Mouse (Mus musculus) liver, embryonic 11.5 days (tissue): ENCODE results near the gene Ugt1a1. TPM values are rescaled to one million over a fixed set of nuclear protein-coding genes. Genes with fewer than 3 reads are reported as not detected.

Experiments used
- ATAC-seq: fragments of 200-750 bp; cut with Nextera tagmentation; replicated peaks from 2 replicates; pipeline ENCODE4 v1.8.0; 2017; ENCODE audit warnings: moderate number of reproducible peaks, mild to moderate bottlenecking, moderate TSS enrichment, moderate library complexity; ENCODE audit not compliant: low FRiP score
- DNase-seq: peaks from one replicate; pipeline ENCODE4 v3.0.0-alpha.2; 2017; ENCODE audit warnings: low spot score
- H3K27ac ChIP-seq: fragments of 300-500 bp; sonication (generic); 2 replicates; pipeline ENCODE4 v1.5.1; 2014; ENCODE audit warnings: mild to moderate bottlenecking, low read depth, low read length, control low read depth
- H3K27me3 ChIP-seq: fragments of 300-500 bp; sonication (generic); replicated peaks from 2 replicates; pipeline ENCODE4 v1.6.1; 2014; ENCODE audit warnings: low read length, mixed read lengths; ENCODE audit not compliant: control insufficient read depth, insufficient read depth
- H3K36me3 ChIP-seq: fragments of 300-500 bp; sonication (generic); 2 replicates; pipeline ENCODE4 v1.6.1; 2014; ENCODE audit warnings: mild to moderate bottlenecking, low read length, moderate library complexity, mixed read lengths; ENCODE audit not compliant: control insufficient read depth, insufficient read depth
- H3K4me1 ChIP-seq: fragments of 300-500 bp; sonication (generic); replicated peaks from 2 replicates; pipeline ENCODE4 v1.6.1; 2014; ENCODE audit warnings: low read length, mixed read lengths; ENCODE audit not compliant: control insufficient read depth, insufficient read depth
- H3K4me2 ChIP-seq: fragments of 300-500 bp; sonication (generic); 2 replicates; pipeline ENCODE4 v1.6.1; 2014; ENCODE audit warnings: mild to moderate bottlenecking, control low read depth, moderate library complexity
- H3K4me3 ChIP-seq: fragments of 300-500 bp; sonication (generic); 2 replicates; pipeline ENCODE4 v1.5.1; 2014; ENCODE audit warnings: low read depth, low read length, control low read depth
- H3K9ac ChIP-seq: fragments of 300-500 bp; sonication (generic); 2 replicates; pipeline ENCODE4 v1.6.1; 2014; ENCODE audit warnings: low read depth, low read length, control low read depth
- H3K9me3 ChIP-seq: fragments of 300-500 bp; sonication (generic); 2 replicates; pipeline ENCODE4 v1.6.1; 2016; ENCODE audit warnings: low read length, inconsistent platforms, mixed read lengths; ENCODE audit not compliant: control insufficient read depth
- WGBS: fragments of 180-500 bp; shearing (Covaris S2); extraction: QIAGEN DNeasy Blood & Tissue Kit; methylation state at CpG from one replicate; pipeline ENCODE4 v1.1.7; 2014; 5-methylcytosine and 5-hydroxymethylcytosine counted together
- polyA plus RNA-seq: library from polyadenylated mRNA; unstranded; fragments of >200 nt; fragmentation: Nextera tagmentation; extraction: Ambion mirVana; gene quantifications from 2 replicates; pipeline ENCODE4 v1.2.1, GENCODE M21; 2014

Ugt1a1 gene
- polyA plus RNA-seq, 1 experiment from 2014 or later: not detected

DNA sequence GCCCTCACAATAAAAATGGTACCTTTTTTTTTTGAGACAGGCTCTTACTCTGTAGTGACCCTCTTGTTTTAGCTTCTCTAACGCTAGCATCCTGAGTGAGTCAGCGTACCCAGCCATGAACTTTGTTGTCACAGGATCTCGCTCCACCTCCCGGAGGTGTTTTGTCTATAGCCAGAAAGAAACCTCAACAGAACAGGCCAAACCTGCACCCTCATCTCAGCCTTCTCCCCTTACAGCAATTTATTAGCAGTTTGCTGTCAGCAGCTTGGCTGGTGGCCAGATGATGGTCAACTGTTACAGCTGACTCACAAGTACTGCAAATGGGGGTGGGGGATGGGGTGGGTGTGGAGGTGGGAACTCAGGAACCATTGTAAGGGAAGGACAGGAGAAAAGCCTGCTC, 50.5 kb downstream of the Ugt1a1 start:
- Histone ChIP-seq H3K4me2 (no peak overlapping the region), H3K27ac (no peak overlapping the region), H3K27me3 (no peaks in the 10 kb centered on the region), H3K9ac (no peak overlapping the region), H3K9me3 (peaks cover 23% of the 10 kb centered on the region), H3K4me3 (no peak overlapping the region), H3K36me3 (peaks cover 67% of the 10 kb centered on the region), H3K4me1 (peaks cover 35% of the 10 kb centered on the region)
- 80% methylated on average over 4 of the region's 4 CpGs for WGBS
- no peak for DNase-seq
- ATAC-seq: no peak

DNA sequence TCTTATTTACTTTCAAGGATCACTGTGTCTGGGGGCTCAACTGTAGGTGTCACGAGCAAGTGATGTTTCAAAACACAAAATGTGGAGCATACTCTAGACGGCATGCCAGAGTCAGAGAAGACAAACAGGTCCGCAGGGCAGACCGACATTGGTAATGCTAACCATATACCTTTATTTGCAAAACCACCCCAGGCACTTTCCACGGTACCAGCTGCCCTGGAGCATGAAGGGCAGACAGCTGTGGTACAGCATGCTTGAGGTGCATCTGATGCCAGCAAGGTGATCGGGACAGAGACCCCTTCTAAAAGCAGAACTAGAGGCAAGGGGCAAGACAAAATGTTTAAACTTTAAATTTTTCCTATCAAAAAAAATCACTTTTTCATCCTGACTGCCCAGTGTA, 51.2 kb downstream of the Ugt1a1 start:
- Histone ChIP-seq H3K9me3 (peaks cover 22% of the 10 kb centered on the region), H3K4me2 (no peak overlapping the region), H3K9ac (no peak overlapping the region), H3K36me3 (peaks cover 74% of the 10 kb centered on the region), H3K4me1 (peaks cover 35% of the 10 kb centered on the region), H3K27ac (no peak overlapping the region), H3K4me3 (no peak overlapping the region), H3K27me3 (no peaks in the 10 kb centered on the region)
- no peak for DNase-seq
- WGBS: 74% methylated on average over 6 of the region's 6 CpGs
- ATAC-seq: no peak

- Histone ChIP-seq H3K4me1 (peaks cover 35% of the 10 kb centered on the region), H3K9me3 (peaks cover 21% of the 10 kb centered on the region), H3K9ac (no peak overlapping the region), H3K4me2 (no peak overlapping the region), H3K4me3 (no peak overlapping the region), H3K27ac (no peak overlapping the region), H3K36me3 (peaks cover 82% of the 10 kb centered on the region), H3K27me3 (no peaks in the 10 kb centered on the region)
- 89% methylated on average over 5 of the region's 5 CpGs for WGBS
- ATAC-seq (no peak), DNase-seq (no peak)
Observed at GRCm38 (mm10) chr1:88263778-88264177, 52.0 kb downstream of the Ugt1a1 start.

DNA sequence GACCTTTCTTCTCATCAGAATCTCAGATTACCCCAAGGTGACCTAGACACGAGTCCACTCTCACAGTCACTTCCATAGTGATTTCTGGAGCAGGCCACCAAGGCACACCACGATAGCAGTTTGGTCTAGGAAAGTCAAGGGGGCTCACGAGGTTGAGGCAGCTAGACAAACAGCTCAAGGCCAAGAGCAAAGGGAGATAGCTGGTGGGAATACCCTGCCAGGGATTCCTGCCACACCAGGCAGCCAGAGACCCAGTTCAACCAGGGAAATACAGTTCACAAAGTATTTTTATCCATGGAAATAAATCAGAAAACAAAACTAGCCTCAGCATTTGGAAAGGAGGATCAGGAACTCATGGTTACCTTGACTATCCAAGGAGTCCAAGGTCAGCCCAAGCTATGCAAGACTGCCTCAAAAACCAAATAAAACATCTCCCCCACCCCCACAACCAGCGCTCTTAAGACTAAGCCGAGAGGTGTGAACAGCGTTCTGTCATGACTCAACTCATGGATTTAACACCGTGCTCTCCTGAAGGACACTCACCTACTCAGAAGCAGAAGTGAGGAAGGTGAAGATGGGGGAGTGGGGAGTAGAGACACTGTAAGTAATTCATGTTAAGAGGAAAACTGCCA, 52.6 kb downstream of the Ugt1a1 start:
- ATAC-seq (no peak), DNase-seq (no peak)
- Histone ChIP-seq H3K27ac (no peak overlapping the region), H3K4me3 (no peak overlapping the region), H3K9ac (no peak overlapping the region), H3K4me2 (no peak overlapping the region), H3K36me3 (peaks cover 88% of the 10 kb centered on the region), H3K4me1 (peaks cover 32% of the 10 kb centered on the region), H3K9me3 (peaks cover 21% of the 10 kb centered on the region), H3K27me3 (no peaks in the 10 kb centered on the region)
- WGBS: 86% methylated on average over 7 of the region's 7 CpGs

DNA sequence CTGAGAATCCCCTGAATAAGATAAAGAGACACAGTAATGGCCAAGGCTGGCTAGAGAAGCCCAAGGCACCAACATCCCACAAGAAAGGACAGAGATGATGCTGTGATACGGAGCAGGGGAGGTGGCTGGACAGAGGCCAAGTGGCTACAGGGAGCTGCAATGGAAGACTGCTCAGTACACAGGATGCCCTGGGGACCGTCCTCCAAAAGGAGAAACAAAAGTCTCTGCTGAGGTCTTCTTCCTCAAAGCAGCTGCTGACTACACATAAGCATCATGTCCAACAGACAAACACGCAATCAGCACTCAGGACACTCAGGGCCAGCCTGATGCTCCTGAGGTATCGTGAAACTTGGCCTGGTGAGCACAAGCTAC, 53.1 kb downstream of the Ugt1a1 start:
- H3K4me1 ChIP-seq: peaks cover 27% of the 10 kb centered on the region
- H3K4me2 ChIP-seq: no peak overlapping the region
- no peak overlapping the region for H3K27ac ChIP-seq
- H3K9ac ChIP-seq: no peak overlapping the region
- ATAC-seq: no peak
- no peaks in the 10 kb centered on the region for H3K27me3 ChIP-seq
- H3K4me3 ChIP-seq: no peak overlapping the region
- peaks cover 93% of the 10 kb centered on the region for H3K36me3 ChIP-seq
- 75% methylated on average over 4 of the region's 4 CpGs for WGBS
- peaks cover 21% of the 10 kb centered on the region for H3K9me3 ChIP-seq
- no peak for DNase-seq

- ATAC-seq: no peak
- WGBS: 89% methylated on average over 13 of the region's 13 CpGs
- Histone ChIP-seq H3K9ac (no peak overlapping the region), H3K4me1 (peaks cover 14% of the 10 kb centered on the region), H3K27me3 (no peaks in the 10 kb centered on the region), H3K4me3 (no peak overlapping the region), H3K4me2 (no peak overlapping the region), H3K36me3 (peaks cover 90% of the 10 kb centered on the region), H3K27ac (no peak overlapping the region), H3K9me3 (peaks cover 16% of the 10 kb centered on the region)
- DNase-seq: no peak
Observed at GRCm38 (mm10) chr1:88266123-88266522, 54.4 kb downstream of the Ugt1a1 start.

DNA sequence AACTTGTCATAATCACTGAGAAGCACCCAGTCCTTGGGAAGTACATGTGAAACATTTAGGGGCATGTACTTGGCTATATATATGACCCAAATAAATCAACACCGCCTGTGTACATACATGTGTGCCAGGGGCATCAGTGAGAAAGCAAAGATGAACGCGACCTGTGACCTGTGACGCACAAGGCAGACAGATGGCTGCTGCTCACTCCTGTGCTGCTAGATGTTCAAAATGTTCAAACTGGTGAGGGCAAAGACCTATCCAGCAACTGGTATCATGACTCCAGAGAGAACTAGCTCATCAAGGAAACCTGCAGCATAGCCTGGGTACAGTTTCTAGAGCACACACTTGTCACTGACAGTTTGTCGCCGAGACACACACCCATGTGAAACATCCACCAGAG, 55.7 kb downstream of the Ugt1a1 start:
- DNase-seq: no peak
- Histone ChIP-seq H3K9ac (no peak overlapping the region), H3K4me2 (no peak overlapping the region), H3K27ac (no peak overlapping the region), H3K9me3 (peaks cover 11% of the 10 kb centered on the region), H3K4me1 (peaks cover 2% of the 10 kb centered on the region; the same call in 1 of the 2 replicates), H3K4me3 (no peak overlapping the region), H3K36me3 (peaks cover 90% of the 10 kb centered on the region), H3K27me3 (no peaks in the 10 kb centered on the region)
- 94% methylated on average over 6 of the region's 6 CpGs for WGBS
- ATAC-seq: no peak; the same call in 1 of the 2 replicates

DNA sequence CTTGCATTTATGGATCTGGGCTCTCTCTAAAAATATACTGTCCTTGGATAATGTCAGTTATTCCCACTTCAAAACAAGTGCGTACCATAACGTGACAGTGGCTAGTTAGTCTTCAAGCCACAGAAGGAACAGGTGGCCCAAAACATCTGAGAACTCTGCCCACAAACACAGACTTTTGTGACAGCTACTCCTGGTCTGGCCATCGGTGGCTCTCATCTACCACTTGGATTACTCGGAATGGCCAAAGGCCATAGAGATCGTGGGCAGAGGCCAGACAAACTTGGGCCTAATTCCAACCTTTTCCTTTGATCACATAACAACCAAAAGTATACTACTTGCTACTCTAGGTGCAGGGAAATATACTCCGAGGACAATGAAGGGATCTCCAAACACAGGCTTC, 56.3 kb downstream of the Ugt1a1 start:
- ATAC-seq (no peak), DNase-seq (no peak)
- H3K9ac ChIP-seq: no peak overlapping the region
- H3K4me3 ChIP-seq: no peak overlapping the region
- H3K36me3 ChIP-seq: peaks cover 90% of the 10 kb centered on the region
- no peaks in the 10 kb centered on the region for H3K27me3 ChIP-seq
- 83% methylated on average over 6 of the region's 6 CpGs for WGBS
- peaks cover 11% of the 10 kb centered on the region for H3K9me3 ChIP-seq
- H3K27ac ChIP-seq: no peak overlapping the region
- no peak overlapping the region for H3K4me2 ChIP-seq
- no peaks in the 10 kb centered on the region for H3K4me1 ChIP-seq
